Mouse (Mus musculus) activated CD4-positive, CD25-positive, alpha-beta regulatory T cell, adult 9 weeks (primary cell): ENCODE measurements around the gene Gm49383. TPM values are rescaled to one million over a fixed set of nuclear protein-coding genes. Genes with fewer than 3 reads are reported as not detected.

Experiments
- polyA plus RNA-seq: library from polyadenylated mRNA; unstranded; fragments of 100-300 nt; shearing (Covaris generic); gene quantifications from one replicate; pipeline ENCODE4 v1.2.1, GENCODE M21; 2017

Gm49383 gene
- 15.0 TPM for polyA plus RNA-seq

DNA sequence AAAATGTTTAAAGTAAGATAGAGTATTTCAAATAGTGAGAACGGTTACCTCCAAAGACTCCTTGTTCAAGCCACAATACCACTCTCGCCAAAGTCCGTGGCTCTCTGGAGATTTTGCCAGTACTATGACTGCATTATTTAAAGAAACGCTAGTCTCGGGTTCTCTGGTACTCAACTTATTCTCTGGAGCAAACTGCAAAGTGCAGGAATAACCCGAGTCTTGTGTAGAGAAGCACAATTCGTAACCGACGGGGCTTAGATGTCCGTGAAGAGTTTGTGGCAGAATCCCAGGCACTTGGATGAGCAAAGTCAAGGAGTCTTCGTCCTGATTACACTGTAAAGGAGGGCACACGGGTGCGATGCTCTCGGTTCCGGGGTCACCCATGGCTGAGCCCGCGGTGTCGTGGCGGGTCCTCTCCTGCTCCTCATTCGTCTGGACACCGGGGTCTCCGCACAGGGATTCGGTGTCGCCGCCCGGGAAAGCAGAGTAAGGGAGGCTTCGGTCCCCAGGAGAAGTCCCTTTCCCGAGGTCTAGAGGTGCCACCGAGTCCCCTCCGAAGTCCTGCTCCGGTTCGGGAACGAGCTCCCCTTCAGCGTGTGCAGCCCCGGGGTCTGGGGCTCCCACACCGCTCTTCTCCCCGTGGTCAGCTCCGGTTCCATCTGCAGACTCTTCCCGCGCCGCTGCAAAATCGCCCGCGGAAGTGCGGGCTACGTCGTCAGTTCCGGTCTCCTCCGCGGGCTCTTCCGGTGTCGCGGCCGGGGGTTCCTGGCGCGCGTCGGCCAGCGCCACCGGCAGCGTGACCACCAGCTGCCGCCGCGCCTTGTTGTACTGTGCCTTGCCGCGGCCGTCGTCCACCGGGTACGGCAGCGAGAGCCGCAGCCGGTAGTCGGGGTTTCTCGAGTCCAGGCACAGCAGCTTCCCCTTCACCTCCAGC is at the start of gene Gm49383:
Gene Gm49383 (minus strand): TSS at position 661 of the 934 bp plus-strand sequence.

DNA sequence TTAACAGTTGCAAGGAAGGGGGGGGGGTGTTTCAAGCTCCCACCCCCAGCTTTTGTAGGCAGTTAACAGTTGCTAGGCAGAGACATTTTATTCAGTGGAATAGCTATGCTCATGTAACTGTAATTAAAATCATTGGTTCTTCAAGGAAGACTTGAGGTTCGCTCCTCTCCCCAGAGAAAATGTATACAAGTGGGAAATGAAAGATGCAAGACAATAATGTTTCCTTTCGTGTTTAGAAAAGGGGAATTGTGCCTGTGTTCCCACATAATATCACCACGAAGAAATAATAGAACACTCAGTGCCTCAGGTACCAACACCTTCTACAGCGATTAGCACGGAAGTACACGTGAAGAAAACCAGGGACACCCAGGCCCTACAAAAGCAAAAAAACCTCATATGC is 44.0 kb upstream of the Gm49383 start, which contains the start of gene Klhdc1:
Gene Klhdc1 (plus strand): TSS at position 301 of the 400 bp plus-strand sequence.

DNA sequence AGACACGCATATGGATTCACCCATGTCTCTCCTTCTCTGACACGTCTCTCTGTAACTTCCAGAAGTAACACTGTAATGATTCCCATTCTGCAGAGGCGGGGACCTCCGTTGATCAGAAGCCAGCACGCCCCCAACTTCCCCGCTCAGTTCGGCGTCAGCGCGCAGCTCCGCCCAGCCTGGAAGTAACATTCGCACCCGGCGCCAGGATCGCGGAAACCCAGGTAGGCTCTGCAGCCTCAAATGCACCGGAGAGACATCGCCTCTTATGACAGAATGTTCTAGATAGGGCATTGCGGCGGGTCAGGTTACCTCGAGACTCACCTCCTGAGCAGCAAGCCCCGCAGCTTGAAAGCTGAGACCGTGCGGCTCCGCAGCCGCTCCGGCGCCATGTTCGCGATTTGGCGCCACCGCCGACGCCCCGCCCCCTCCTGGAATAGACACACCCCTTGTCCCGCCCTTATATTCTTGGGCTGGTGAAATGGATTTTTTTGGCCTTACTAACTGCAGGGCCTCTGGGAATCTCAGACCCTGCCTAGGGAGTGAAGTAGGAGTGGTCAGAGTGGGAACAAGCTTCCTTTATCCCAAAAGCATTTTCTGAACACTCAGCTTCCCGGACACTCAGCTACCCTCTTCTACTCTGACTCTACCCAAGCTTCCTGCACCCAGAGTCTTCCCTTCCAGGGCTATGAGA is 31.0 kb upstream of the Gm49383 start, which contains the start of gene Pole2:
Gene Pole2 (minus strand): TSS at position 420 of the 691 bp plus-strand sequence.

DNA sequence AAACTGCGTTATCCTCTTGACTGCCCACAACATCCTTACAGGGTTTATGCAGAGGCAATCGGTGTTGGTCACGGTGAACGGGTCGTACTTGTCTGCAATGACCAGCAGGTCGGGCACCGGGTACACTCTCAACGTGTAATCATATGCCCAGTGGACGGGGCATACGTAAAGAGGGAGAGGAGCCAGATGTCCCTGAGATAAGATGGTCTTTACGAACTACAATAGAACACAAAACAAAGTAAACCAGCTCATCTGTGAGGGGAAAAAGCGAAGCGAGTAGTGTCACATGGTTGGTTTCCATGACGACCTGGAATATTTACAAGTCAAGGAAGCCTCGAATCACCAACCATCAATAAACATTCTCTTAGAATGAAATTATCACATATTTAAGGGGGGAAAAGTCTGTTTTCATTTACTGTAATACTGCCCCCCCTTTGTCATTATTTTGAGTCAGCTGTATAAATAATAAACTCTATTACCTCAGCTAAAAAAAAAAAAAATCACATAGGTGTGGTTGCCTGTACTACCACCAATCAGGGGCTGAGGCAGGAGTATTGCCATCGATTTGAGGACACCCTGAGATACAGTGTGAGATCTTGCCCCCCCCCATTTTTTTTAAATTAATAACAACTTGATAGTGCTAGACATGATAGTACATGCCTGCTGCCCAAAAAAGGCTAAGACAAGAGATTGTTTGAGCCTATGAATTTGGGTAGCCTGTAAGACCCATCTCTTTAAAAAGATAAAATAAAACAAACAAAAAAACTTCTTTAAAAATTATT is 7.3 kb upstream of the Gm49383 start, which contains the start of gene Gm49384:
Gene Gm49384 (minus strand): TSS at position 216 of the 782 bp plus-strand sequence.

DNA sequence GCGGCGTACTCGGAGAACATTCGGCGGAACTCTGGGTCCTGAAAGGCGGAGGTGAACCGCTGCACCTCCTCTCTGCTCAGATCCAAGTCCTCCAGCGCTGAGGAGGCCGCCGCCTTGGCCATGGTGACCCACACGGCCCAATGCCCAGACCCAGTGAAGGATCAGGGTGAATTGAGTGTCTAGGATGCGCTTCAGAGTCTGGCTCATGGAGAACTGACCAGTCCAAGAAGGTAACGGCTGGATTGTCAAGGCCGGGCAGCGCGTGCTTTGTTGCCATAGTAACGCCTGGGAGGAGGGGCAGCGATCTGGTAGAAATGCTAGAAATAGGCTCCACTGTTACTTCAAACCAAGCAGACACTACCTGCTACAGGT is 1.2 kb upstream of the Gm49383 start, which contains the start of gene Dnaaf2:
Gene Dnaaf2 (minus strand): TSS at position 266 of the 372 bp plus-strand sequence.

DNA sequence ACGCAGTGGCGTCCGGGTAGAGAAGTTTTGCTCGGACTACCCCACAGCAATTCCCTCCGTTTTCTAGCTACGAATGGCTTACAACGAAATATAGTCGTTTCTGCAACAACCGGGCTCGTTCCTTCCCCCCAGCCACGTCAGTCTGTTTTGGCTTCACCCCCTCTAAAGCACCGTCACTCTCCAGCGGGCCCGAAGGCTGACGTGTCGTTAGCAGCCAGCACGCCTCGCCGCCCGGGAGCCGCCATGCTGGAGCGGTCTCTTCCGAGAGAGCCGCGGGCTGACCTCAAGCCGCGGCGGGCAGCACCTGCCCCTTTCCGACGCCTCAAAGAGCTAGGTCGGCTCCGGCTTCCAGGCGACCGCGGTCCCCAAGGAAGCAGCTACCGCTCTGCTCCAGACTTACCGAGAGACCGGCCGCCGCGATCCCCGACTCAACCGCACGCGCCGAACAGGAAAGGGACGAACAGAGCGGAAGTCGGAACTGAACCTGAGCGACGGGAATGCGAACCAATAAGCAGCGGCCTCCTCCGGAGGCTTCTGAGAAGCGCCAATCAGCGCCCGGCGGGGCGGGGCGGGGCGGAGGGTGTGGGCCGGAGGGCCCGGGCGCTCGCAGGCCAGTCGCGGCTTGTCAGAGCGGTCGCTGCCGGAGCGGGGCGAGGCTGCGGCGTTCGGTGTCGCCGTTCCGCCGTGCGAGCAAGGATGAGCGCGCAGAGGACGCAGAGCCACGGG is 13.2 kb downstream of the Gm49383 start, which contains the start of the genes Rpl36al and Mgat2:
Gene Rpl36al (minus strand): TSS at position 501 of the 726 bp plus-strand sequence.
Gene Mgat2 (plus strand): TSS at position 575 of the 726 bp plus-strand sequence.

DNA sequence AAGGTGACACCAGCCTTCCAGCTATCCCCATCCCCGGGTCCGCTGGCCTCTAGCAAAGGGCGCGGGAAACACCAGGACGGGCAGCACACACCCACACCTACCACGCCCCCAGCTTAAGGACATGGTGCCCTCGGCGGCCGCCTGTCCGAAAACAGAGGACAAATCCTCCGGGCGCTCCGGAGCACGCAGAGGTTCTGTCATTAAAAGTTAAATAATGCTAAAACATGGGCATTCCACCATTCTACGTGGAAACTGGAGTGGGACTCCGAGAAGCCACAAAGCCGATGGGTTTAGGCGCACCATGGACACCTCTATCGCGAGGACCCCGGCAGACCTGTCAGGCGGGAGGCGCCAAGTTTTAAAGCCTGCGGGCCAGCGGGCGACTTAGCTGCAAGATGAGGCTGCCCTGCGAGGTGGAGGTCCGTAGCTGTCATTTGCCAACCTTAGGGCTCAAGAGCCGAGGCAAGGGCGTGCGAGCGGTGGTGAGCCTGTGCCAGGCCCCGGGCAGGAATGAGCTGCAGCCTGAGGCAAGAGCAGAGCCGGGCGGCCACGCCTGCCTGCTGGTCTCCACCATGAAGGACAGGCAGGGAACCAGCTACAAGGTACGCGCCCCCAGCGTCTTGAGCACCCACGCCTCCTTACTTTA is 28.3 kb downstream of the Gm49383 start, which contains the start of gene Lrr1:
Gene Lrr1 (plus strand): TSS at position 354 of the 646 bp plus-strand sequence.

DNA sequence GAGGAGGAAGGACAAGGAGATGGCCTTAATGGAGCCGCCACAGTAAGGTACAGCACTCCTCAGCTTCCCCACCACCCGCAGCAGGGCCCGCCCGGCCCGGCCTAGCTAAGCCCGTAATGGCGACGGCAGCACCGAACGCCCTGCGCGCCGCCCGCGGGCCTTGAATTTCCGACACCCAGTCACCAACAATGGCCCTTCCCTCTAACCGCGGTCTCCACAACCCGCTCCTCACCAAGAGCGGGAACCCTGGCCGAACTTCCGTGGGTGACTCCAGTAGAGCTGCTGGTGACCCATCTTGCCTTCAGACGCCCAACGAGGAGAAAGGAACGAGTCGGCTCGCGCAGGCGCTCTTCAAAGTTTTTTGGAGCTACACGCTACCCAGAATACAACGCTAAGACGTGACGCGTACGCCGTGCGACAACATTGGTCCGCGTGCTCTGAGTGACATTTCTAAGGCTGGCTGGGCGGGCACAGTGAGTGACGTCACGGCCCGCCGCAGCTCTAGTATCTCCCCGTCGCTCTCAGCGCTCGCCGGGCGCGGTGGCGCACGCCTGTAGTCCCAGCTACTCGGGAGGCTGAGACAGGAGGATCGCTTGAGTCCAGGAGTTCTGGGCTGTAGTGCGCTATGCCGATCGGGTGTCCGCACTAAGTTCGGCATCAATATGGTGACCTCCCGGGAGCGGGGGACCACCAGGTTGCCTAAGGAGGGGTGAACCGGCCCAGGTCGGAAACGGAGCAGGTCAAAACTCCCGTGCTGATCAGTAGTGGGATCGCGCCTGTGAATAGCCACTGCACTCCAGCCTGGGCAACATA is 37.9 kb downstream of the Gm49383 start, which contains the start of gene Rps29:
Gene Rps29 (minus strand): TSS at position 422 of the 813 bp plus-strand sequence.

Other genes with a start within 250 kb of the Gm49383 start
- gene Rps29, start 37.9 kb downstream of the Gm49383 start, polyA plus RNA-seq: 2,125 TPM
- 1.4 TPM for gene Lrr1, start 28.3 kb downstream of the Gm49383 start, polyA plus RNA-seq
- 474 TPM for gene Rpl36al, start 13.0 kb downstream of the Gm49383 start, polyA plus RNA-seq
- 15.9 TPM for gene Mgat2, start 12.9 kb downstream of the Gm49383 start, polyA plus RNA-seq
- gene Dnaaf2, start 1.3 kb upstream of the Gm49383 start, polyA plus RNA-seq: 7.4 TPM
- 21.0 TPM for gene Gm49384, start 7.2 kb upstream of the Gm49383 start, polyA plus RNA-seq
- gene Pole2, start 31.1 kb upstream of the Gm49383 start, polyA plus RNA-seq: 9.6 TPM
- 20.1 TPM for gene Klhdc1, start 44.1 kb upstream of the Gm49383 start, polyA plus RNA-seq
- 11.5 TPM for gene Klhdc2, start 99.6 kb upstream of the Gm49383 start, polyA plus RNA-seq
- gene Nemf, start 160.1 kb upstream of the Gm49383 start, polyA plus RNA-seq: 135 TPM
- gene Arf6, start 175.0 kb upstream of the Gm49383 start, polyA plus RNA-seq: 13.9 TPM
- not detected for gene Gm9887, start 175.4 kb upstream of the Gm49383 start, polyA plus RNA-seq